Mouse (Mus musculus) thymus, adult 2 months (tissue): ENCODE measurements at regions not wholly inside any gene's neighbourhood (a gene's known extent, or its start where the extent isn't known, plus 50 kb on each side); places are given as distances from the start of the nearest gene placed in this dataset.

Experiments used
- CTCF ChIP-seq: fragments of 200-500 bp; IDR thresholded peaks from 2 replicates; pipeline ENCODE4 v1.5.1; 2012; ENCODE audit warnings: mild to moderate bottlenecking, control low read depth, low read length, moderate library complexity, borderline replicate concordance; ENCODE audit not compliant: control insufficient read depth, poor library complexity, insufficient read depth; ENCODE audit errors: extremely low read depth
- POLR2A ChIP-seq: fragments of 200-500 bp; IDR thresholded peaks from 2 replicates; pipeline ENCODE4 v1.6.1; 2012; ENCODE audit warnings: mild to moderate bottlenecking, low read length, control low read depth, moderate library complexity; ENCODE audit not compliant: control insufficient read depth, poor library complexity, insufficient read depth; ENCODE audit errors: extremely low read depth

GRCm38 (mm10) chr8:8114604-8115003, 546.4 kb downstream of the Efnb2 start:
- TF ChIP-seq POLR2A (no peak), CTCF (no peak)
